Mouse (Mus musculus) ES-Bruce4 (cell line): Measurements from ENCODE around the gene Tmem17. TPM values are rescaled to one million over a fixed set of nuclear protein-coding genes. Genes with fewer than 3 reads are reported as not detected.

Source experiments
- H3K27ac ChIP-seq: 2 replicates; pipeline ENCODE4 v1.5.1; 2012; ENCODE audit warnings: low read length, inconsistent platforms; ENCODE audit not compliant: insufficient read depth
- H3K27me3 ChIP-seq: 2 replicates; pipeline ENCODE4 v1.6.1; 2012; ENCODE audit warnings: mild to moderate bottlenecking, low read length, inconsistent platforms; ENCODE audit not compliant: control insufficient read depth, poor library complexity, insufficient read depth, severe bottlenecking
- H3K36me3 ChIP-seq: 2 replicates; pipeline ENCODE4 v1.6.1; 2012; ENCODE audit warnings: inconsistent platforms, mild to moderate bottlenecking, low read length, moderate library complexity; ENCODE audit not compliant: control insufficient read depth, poor library complexity, insufficient read depth, severe bottlenecking
- H3K4me1 ChIP-seq: one replicate; pipeline ENCODE4 v1.8.1; 2011; ENCODE audit warnings: low read length; ENCODE audit not compliant: control insufficient read depth, insufficient read depth
- H3K4me3 ChIP-seq: 2 replicates; pipeline ENCODE4 v1.5.1; 2011; ENCODE audit warnings: low read depth, mild to moderate bottlenecking, low read length
- H3K9ac ChIP-seq: 2 replicates; pipeline ENCODE4 v1.6.1; 2012; ENCODE audit warnings: low read depth, mild to moderate bottlenecking, inconsistent platforms; ENCODE audit not compliant: poor library complexity, severe bottlenecking
- H3K9me3 ChIP-seq: replicated peaks from 2 replicates; pipeline ENCODE4 v1.6.1; 2012; ENCODE audit warnings: mild to moderate bottlenecking, low read length, inconsistent platforms; ENCODE audit not compliant: control insufficient read depth, poor library complexity, insufficient read depth, severe bottlenecking
- CTCF ChIP-seq: IDR thresholded peaks from one replicate; pipeline ENCODE4 v1.8.1; 2011; ENCODE audit warnings: low read depth, low read length
- EP300 ChIP-seq: IDR thresholded peaks from 2 replicates; pipeline ENCODE4 v1.6.1; 2011; ENCODE audit warnings: low read depth, low read length; ENCODE audit not compliant: insufficient read depth
- POLR2A ChIP-seq: IDR thresholded peaks from one replicate; pipeline ENCODE4 v1.8.1; 2011; ENCODE audit warnings: low read length; ENCODE audit not compliant: insufficient read depth
- polyA plus RNA-seq: library from polyadenylated mRNA; stranded (reverse); fragments of >200 nt; gene quantifications from 2 replicates; pipeline ENCODE4 v1.2.4, GENCODE M21; 2011; ENCODE audit warnings: low read depth; ENCODE audit not compliant: missing spikeins, insufficient read depth, insufficient read length

The Tmem17 gene
- 4.1 and 5.6 TPM in 2 replicates for polyA plus RNA-seq

- TF ChIP-seq POLR2A: no peak
- 0 out of 2 replicates have a peak, but pooled peaks have one; percentile 18 for TF ChIP-seq EP300
- H3K27ac ChIP-seq: peak within 1 kb of the TSS; percentile 35; the same call in 1 of the 2 replicates
- H3K9me3 ChIP-seq: peaks cover 6% of the 10 kb centered on the region; the same call in 1 of the 2 replicates
- no peaks in the 10 kb centered on the region for H3K4me1 ChIP-seq
- H3K4me3 ChIP-seq: peak within 1 kb of the TSS; percentile 92
- H3K27me3 ChIP-seq: no peaks in the 10 kb centered on the region
- no peaks in the 10 kb centered on the region for H3K36me3 ChIP-seq
- peak within 1 kb of the TSS; percentile 93 for H3K9ac ChIP-seq
Observed at GRCm38 (mm10) chr11:22512038-22513001, at the start of gene Tmem17. TSS of gene Tmem17 (plus strand) at chr11:22512088.

GRCm38 (mm10) chr11:22479836-22480619, 31.9 kb upstream of the Tmem17 start:
- TF ChIP-seq POLR2A: no peak
- TF ChIP-seq EP300: no peak
- no peak for TF ChIP-seq CTCF
- peaks cover 20% of the 10 kb centered on the region for H3K9me3 ChIP-seq
- no peak overlapping the region for H3K9ac ChIP-seq
- peak overlapping the region; percentile 70; the same call in 1 of the 2 replicates for H3K27ac ChIP-seq
- H3K36me3 ChIP-seq: no peaks in the 10 kb centered on the region
- H3K4me1 ChIP-seq: peaks cover 1% of the 10 kb centered on the region
- no peaks in the 10 kb centered on the region for H3K27me3 ChIP-seq
- H3K4me3 ChIP-seq: no peak overlapping the region

- Histone ChIP-seq H3K9ac (no peak overlapping the region), H3K27me3 (no peaks in the 10 kb centered on the region), H3K27ac (peak overlapping the region; percentile 71; the same call in 1 of the 2 replicates), H3K9me3 (peaks cover 11% of the 10 kb centered on the region), H3K4me1 (peaks cover 1% of the 10 kb centered on the region), H3K36me3 (no peaks in the 10 kb centered on the region), H3K4me3 (no peak overlapping the region)
- TF ChIP-seq CTCF (no peak), EP300 (no peak), POLR2A (no peak)
Observed at GRCm38 (mm10) chr11:22481639-22482361, 30.1 kb upstream of the Tmem17 start.

GRCm38 (mm10) chr11:22482362-22482760, 29.5 kb upstream of the Tmem17 start:
- Histone ChIP-seq H3K4me3 (no peak overlapping the region), H3K4me1 (peaks cover 1% of the 10 kb centered on the region), H3K27me3 (no peaks in the 10 kb centered on the region), H3K27ac (peak overlapping the region; percentile 71; the same call in 1 of the 2 replicates), H3K9ac (no peak overlapping the region), H3K9me3 (peaks cover 9% of the 10 kb centered on the region), H3K36me3 (no peaks in the 10 kb centered on the region)
- TF ChIP-seq EP300 (no peak), CTCF (no peak), POLR2A (no peak)

- TF ChIP-seq POLR2A (no peak), EP300 (no peak), CTCF (no peak)
Observed at GRCm38 (mm10) chr11:22493694-22494319, 18.1 kb upstream of the Tmem17 start.

More at GRCm38 (mm10) chr11:22493694-22494319, 18.1 kb upstream of the Tmem17 start:
- Histone ChIP-seq H3K36me3 (no peaks in the 10 kb centered on the region), H3K9ac (no peak overlapping the region), H3K4me3 (no peak overlapping the region), H3K4me1 (no peaks in the 10 kb centered on the region), H3K27me3 (no peaks in the 10 kb centered on the region; the same call in 1 of the 2 replicates), H3K9me3 (no peaks in the 10 kb centered on the region), H3K27ac (no peak overlapping the region)
